1 mouse cellular context compared by ENCODE assay signal in the genomic region with DNA sequence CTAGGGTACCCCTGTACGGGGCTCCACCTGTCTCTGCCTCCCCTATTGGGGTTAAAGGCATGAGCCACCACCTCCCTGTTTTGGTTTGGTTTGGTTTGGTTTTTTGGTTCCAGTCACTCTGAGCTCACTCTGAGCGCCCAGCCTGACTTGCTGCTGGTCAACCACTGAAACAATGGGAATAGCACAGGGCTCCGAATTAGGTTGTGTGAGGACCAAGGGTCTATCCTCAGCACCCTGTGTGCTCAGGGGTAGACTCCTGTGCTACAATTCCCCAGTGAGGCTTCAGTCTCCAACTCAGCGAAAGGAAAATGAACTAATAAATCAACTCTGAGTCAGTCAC.
TF ChIP-seq lines count a peak whose summit lies in the region.

No protein-coding gene starts in this region.

TF ChIP-seq in CH12.LX, 34 proteins besides CTCF, POLR2A, EP300 and RAD21:
- TF ChIP-seq PAX5 (IDR thresholded peaks at IDR 0.05; ENCODE audit: low read length) (no peak), USF2 (conservative IDR thresholded peaks at IDR 0.05; ENCODE audit: low read depth, low read length) (no peak), GABPA (IDR thresholded peaks at IDR 0.05; ENCODE audit: insufficient replicate concordance, low read depth, low read length) (no peak), RCOR1 (conservative IDR thresholded peaks at IDR 0.05; ENCODE audit: low read depth, low read length) (no peak), ZMIZ1 (IDR thresholded peaks at IDR 0.05; ENCODE audit: low read depth, low read length) (no peak), SIN3A (IDR thresholded peaks at IDR 0.05; ENCODE audit: low read length) (no peak)
